Mouse (Mus musculus) midbrain, embryonic 13.5 days (tissue): ENCODE data around the gene Ninl. TPM values are rescaled to one million over a fixed set of nuclear protein-coding genes. Genes with fewer than 3 reads are reported as not detected.

Experiments used
- ATAC-seq: fragments of 200-750 bp; cut with Nextera tagmentation; 2 replicates; pipeline ENCODE4 v1.8.0; 2017; ENCODE audit warnings: mild to moderate bottlenecking, moderate TSS enrichment, moderate library complexity
- H3K27ac ChIP-seq: fragments of 300-500 bp; sonication (generic); 2 replicates; pipeline ENCODE4 v1.5.1; 2015; ENCODE audit warnings: inconsistent platforms, mild to moderate bottlenecking, moderate library complexity
- H3K27me3 ChIP-seq: fragments of 300-500 bp; sonication (generic); 2 replicates; pipeline ENCODE4 v1.6.1; 2015; ENCODE audit warnings: mild to moderate bottlenecking, inconsistent platforms
- H3K36me3 ChIP-seq: fragments of 300-500 bp; sonication (generic); 2 replicates; pipeline ENCODE4 v1.6.1; 2015; ENCODE audit warnings: mild to moderate bottlenecking, inconsistent platforms
- H3K4me1 ChIP-seq: fragments of 300-500 bp; sonication (generic); replicated peaks from 2 replicates; pipeline ENCODE4 v1.6.1; 2015; ENCODE audit warnings: inconsistent platforms
- H3K4me2 ChIP-seq: fragments of 300-500 bp; sonication (generic); replicated peaks from 2 replicates; pipeline ENCODE4 v1.6.1; 2015; ENCODE audit warnings: moderate library complexity, mild to moderate bottlenecking, inconsistent platforms
- H3K4me3 ChIP-seq: fragments of 300-500 bp; sonication (generic); replicated peaks from 2 replicates; pipeline ENCODE4 v1.5.1; 2015; ENCODE audit warnings: mild to moderate bottlenecking, inconsistent platforms
- H3K9ac ChIP-seq: fragments of 300-500 bp; sonication (generic); replicated peaks from 2 replicates; pipeline ENCODE4 v1.6.1; 2015; ENCODE audit warnings: mild to moderate bottlenecking, inconsistent platforms
- H3K9me3 ChIP-seq: fragments of 300-500 bp; sonication (generic); 2 replicates; pipeline ENCODE4 v1.6.1; 2016; ENCODE audit warnings: mild to moderate bottlenecking, inconsistent platforms
- WGBS: fragments of 180-500 bp; shearing (Covaris S2); methylation state at CpG from one replicate; pipeline ENCODE4 v1.1.7; 2015; 5-methylcytosine and 5-hydroxymethylcytosine counted together
- polyA plus RNA-seq: library from polyadenylated mRNA; unstranded; fragments of >200 nt; fragmentation: Nextera tagmentation; extraction: Ambion mirVana; gene quantifications from 2 replicates; pipeline ENCODE4 v1.2.1, GENCODE M21; 2015

Ninl gene
- polyA plus RNA-seq, 1 experiment from 2014 or later, result 6.9 TPM

GRCm38 (mm10) chr2:150991050-150991449, 48.1 kb downstream of the Ninl start:
- no peaks in the 10 kb centered on the region for H3K9me3 ChIP-seq
- H3K4me1 ChIP-seq, result no peaks in the 10 kb centered on the region
- 94% methylated on average over 4 of the region's 4 CpGs for WGBS
- ATAC-seq, result no peak
- H3K4me3 ChIP-seq, result no peak overlapping the region
- no peaks in the 10 kb centered on the region for H3K27me3 ChIP-seq
- H3K27ac ChIP-seq, result no peak overlapping the region
- H3K36me3 ChIP-seq, result no peaks in the 10 kb centered on the region
- H3K4me2 ChIP-seq, result no peak overlapping the region
- H3K9ac ChIP-seq, result no peak overlapping the region

- Histone ChIP-seq H3K9me3 (no peaks in the 10 kb centered on the region), H3K4me3 (no peak overlapping the region), H3K4me1 (no peaks in the 10 kb centered on the region), H3K36me3 (no peaks in the 10 kb centered on the region), H3K4me2 (no peak overlapping the region), H3K27me3 (no peaks in the 10 kb centered on the region), H3K27ac (no peak overlapping the region), H3K9ac (no peak overlapping the region)
- 93% methylated on average over 2 of the region's 2 CpGs for WGBS
- ATAC-seq, result no peak
These were observed 48.7 kb downstream of the Ninl start for GRCm38 (mm10) chr2:150990506-150990905.

DNA sequence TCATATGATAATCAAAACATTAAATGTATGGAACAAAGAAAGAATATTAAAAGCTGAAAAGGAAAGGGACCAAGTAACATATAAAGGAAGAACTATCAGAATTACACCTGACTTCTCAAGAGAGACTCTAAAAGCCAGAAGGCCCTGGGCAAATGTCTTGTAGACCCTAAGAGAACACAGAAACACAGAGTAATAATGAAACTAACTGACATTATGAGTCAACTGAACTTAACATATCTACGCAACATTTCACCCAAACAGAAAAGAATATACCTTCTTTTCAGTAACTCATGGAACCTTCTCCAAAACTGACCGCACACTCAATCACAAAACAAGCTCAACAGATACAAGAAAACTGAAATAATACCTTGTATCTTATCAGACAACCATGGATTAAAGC, 53.8 kb downstream of the Ninl start:
- Histone ChIP-seq H3K4me1 (no peaks in the 10 kb centered on the region), H3K27me3 (no peaks in the 10 kb centered on the region), H3K27ac (no peak overlapping the region), H3K9ac (no peak overlapping the region), H3K36me3 (no peaks in the 10 kb centered on the region), H3K9me3 (no peaks in the 10 kb centered on the region), H3K4me3 (no peak overlapping the region), H3K4me2 (no peak overlapping the region)
- no peak for ATAC-seq
- 98% methylated on average over 2 of the region's 2 CpGs for WGBS

DNA sequence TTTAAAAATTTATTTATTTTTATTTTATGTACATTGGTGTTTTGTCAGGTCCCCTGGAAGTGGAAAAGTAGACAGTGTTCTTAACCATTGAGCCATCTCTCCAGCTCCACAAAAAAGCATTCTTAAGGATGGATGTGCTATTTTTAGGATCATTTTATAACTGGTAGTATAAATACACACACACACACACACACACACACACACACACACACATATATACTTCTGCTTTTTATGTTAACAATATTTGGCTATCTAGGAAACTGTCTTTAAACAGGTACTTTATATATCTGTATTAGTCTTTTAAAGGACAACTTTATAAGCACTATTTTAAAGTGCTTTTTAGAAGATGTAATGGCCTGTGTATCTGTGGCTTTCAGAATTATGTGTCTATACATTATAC, 57.1 kb downstream of the Ninl start:
- ATAC-seq, result no peak
- Histone ChIP-seq H3K27me3 (no peaks in the 10 kb centered on the region), H3K4me1 (no peaks in the 10 kb centered on the region), H3K9me3 (no peaks in the 10 kb centered on the region), H3K9ac (no peak overlapping the region), H3K4me3 (no peak overlapping the region), H3K27ac (no peak overlapping the region), H3K4me2 (no peak overlapping the region), H3K36me3 (peaks cover 7% of the 10 kb centered on the region; the same call in 1 of the 2 replicates)

- Histone ChIP-seq H3K27ac (no peak overlapping the region), H3K36me3 (peaks cover 11% of the 10 kb centered on the region; the same call in 1 of the 2 replicates), H3K27me3 (no peaks in the 10 kb centered on the region), H3K4me1 (no peaks in the 10 kb centered on the region), H3K4me2 (no peak overlapping the region), H3K9me3 (no peaks in the 10 kb centered on the region), H3K4me3 (no peak overlapping the region), H3K9ac (no peak overlapping the region)
- WGBS, result 88% methylated on average over 7 of the region's 7 CpGs
- ATAC-seq, result no peak
These were observed 57.7 kb downstream of the Ninl start for GRCm38 (mm10) chr2:150981524-150981923.

GRCm38 (mm10) chr2:150979861-150980620, 59.1 kb downstream of the Ninl start:
- Histone ChIP-seq H3K27me3 (no peaks in the 10 kb centered on the region), H3K27ac (no peak overlapping the region), H3K36me3 (peaks cover 19% of the 10 kb centered on the region), H3K9ac (no peak overlapping the region), H3K4me2 (no peak overlapping the region), H3K9me3 (no peaks in the 10 kb centered on the region), H3K4me3 (no peak overlapping the region), H3K4me1 (no peaks in the 10 kb centered on the region)
- no peak for ATAC-seq
- 87% methylated on average over 14 of the region's 14 CpGs for WGBS

- ATAC-seq, result no peak
- H3K27ac ChIP-seq, result no peak overlapping the region
- H3K9ac ChIP-seq, result no peak overlapping the region
- no peak overlapping the region for H3K4me2 ChIP-seq
- H3K36me3 ChIP-seq, result peaks cover 29% of the 10 kb centered on the region
- no peak overlapping the region for H3K4me3 ChIP-seq
- WGBS, result 95% methylated on average over 3 of the region's 3 CpGs
- no peaks in the 10 kb centered on the region for H3K4me1 ChIP-seq
- no peaks in the 10 kb centered on the region for H3K27me3 ChIP-seq
- H3K9me3 ChIP-seq, result no peaks in the 10 kb centered on the region
These were observed 60.4 kb downstream of the Ninl start for GRCm38 (mm10) chr2:150978791-150979190.

GRCm38 (mm10) chr2:150977676-150978075, 61.5 kb downstream of the Ninl start:
- no peak for ATAC-seq
- 97% methylated on average over 6 of the region's 6 CpGs for WGBS
- no peak overlapping the region for H3K9ac ChIP-seq
- no peaks in the 10 kb centered on the region for H3K4me1 ChIP-seq
- no peaks in the 10 kb centered on the region for H3K27me3 ChIP-seq
- H3K4me3 ChIP-seq, result no peak overlapping the region
- H3K4me2 ChIP-seq, result no peak overlapping the region
- H3K9me3 ChIP-seq, result no peaks in the 10 kb centered on the region
- H3K36me3 ChIP-seq, result peaks cover 38% of the 10 kb centered on the region
- no peak overlapping the region for H3K27ac ChIP-seq

GRCm38 (mm10) chr2:150976871-150977270, 62.3 kb downstream of the Ninl start:
- no peaks in the 10 kb centered on the region for H3K4me1 ChIP-seq
- 94% methylated on average over 5 of the region's 5 CpGs for WGBS
- no peak overlapping the region for H3K4me2 ChIP-seq
- no peak for ATAC-seq
- no peak overlapping the region for H3K9ac ChIP-seq
- H3K27me3 ChIP-seq, result no peaks in the 10 kb centered on the region
- no peak overlapping the region for H3K27ac ChIP-seq
- H3K36me3 ChIP-seq, result peaks cover 44% of the 10 kb centered on the region
- H3K4me3 ChIP-seq, result no peak overlapping the region
- no peaks in the 10 kb centered on the region for H3K9me3 ChIP-seq

DNA sequence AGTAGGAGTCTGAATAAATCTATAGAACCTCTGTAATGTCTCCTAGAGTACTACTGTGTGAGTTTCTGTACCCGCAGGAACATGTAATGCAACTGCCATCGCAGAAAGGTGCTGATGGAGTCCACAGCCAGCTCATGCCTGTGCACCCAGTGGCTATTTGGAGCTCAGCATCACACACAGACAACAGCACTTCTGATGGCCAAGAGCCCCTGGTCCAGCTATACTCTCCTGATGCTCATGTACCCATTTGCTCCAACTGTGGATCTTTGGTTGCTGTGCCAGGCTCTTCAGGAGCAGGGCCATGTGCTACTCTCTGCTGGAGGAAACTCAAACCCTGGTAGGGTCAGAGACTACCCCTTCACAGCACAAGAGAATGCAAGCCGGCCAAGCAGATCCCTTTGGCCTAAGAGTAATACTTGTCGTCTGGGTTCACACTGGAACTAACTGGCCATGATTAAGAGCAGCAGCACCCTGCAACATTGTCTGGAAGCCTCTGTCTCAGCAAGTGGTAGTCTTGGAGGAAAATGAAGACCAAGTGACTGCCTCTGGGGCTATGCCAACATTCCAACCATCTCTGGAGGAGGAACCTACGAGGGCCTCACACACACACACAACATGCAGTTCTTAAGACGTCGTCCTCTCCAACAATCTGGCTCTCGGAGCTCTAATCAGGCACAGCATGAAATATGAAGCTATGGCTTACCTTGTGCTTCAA, 65.6 kb downstream of the Ninl start:
- no peaks in the 10 kb centered on the region for H3K9me3 ChIP-seq
- ATAC-seq, result no peak
- H3K4me1 ChIP-seq, result no peaks in the 10 kb centered on the region
- H3K27me3 ChIP-seq, result no peaks in the 10 kb centered on the region
- peaks cover 64% of the 10 kb centered on the region for H3K36me3 ChIP-seq
- WGBS, result 97% methylated on average over 8 of the region's 8 CpGs
- no peak overlapping the region for H3K9ac ChIP-seq
- no peak overlapping the region for H3K4me3 ChIP-seq
- H3K27ac ChIP-seq, result no peak overlapping the region
- no peak overlapping the region for H3K4me2 ChIP-seq

GRCm38 (mm10) chr2:150972681-150973080, 66.5 kb downstream of the Ninl start:
- ATAC-seq, result no peak
- Histone ChIP-seq H3K27ac (no peak overlapping the region), H3K4me2 (no peak overlapping the region), H3K4me3 (no peak overlapping the region), H3K27me3 (no peaks in the 10 kb centered on the region), H3K9me3 (no peaks in the 10 kb centered on the region), H3K9ac (no peak overlapping the region), H3K4me1 (no peaks in the 10 kb centered on the region), H3K36me3 (peaks cover 68% of the 10 kb centered on the region)
- WGBS, result 92% methylated on average over 3 of the region's 3 CpGs

GRCm38 (mm10) chr2:150971856-150972255, 67.3 kb downstream of the Ninl start:
- no peak for ATAC-seq

More at GRCm38 (mm10) chr2:150971856-150972255, 67.3 kb downstream of the Ninl start:
- Histone ChIP-seq H3K9me3 (no peaks in the 10 kb centered on the region), H3K4me2 (no peak overlapping the region), H3K4me1 (no peaks in the 10 kb centered on the region), H3K36me3 (peaks cover 69% of the 10 kb centered on the region), H3K9ac (no peak overlapping the region), H3K27ac (no peak overlapping the region), H3K4me3 (no peak overlapping the region), H3K27me3 (no peaks in the 10 kb centered on the region)
- WGBS, result 63% methylated on average over 7 of the region's 7 CpGs
